Mouse (Mus musculus) midbrain, embryonic 13.5 days (tissue): Measurements from ENCODE around the gene Dedd2. TPM values are rescaled to one million over a fixed set of nuclear protein-coding genes. Genes with fewer than 3 reads are reported as not detected.

Source experiments
- ATAC-seq: fragments of 200-750 bp; cut with Nextera tagmentation; 2 replicates; pipeline ENCODE4 v1.8.0; 2017; ENCODE audit warnings: mild to moderate bottlenecking, moderate TSS enrichment, moderate library complexity
- H3K27ac ChIP-seq: fragments of 300-500 bp; sonication (generic); 2 replicates; pipeline ENCODE4 v1.5.1; 2015; ENCODE audit warnings: inconsistent platforms, mild to moderate bottlenecking, moderate library complexity
- H3K27me3 ChIP-seq: fragments of 300-500 bp; sonication (generic); 2 replicates; pipeline ENCODE4 v1.6.1; 2015; ENCODE audit warnings: mild to moderate bottlenecking, inconsistent platforms
- H3K36me3 ChIP-seq: fragments of 300-500 bp; sonication (generic); 2 replicates; pipeline ENCODE4 v1.6.1; 2015; ENCODE audit warnings: mild to moderate bottlenecking, inconsistent platforms
- H3K4me1 ChIP-seq: fragments of 300-500 bp; sonication (generic); replicated peaks from 2 replicates; pipeline ENCODE4 v1.6.1; 2015; ENCODE audit warnings: inconsistent platforms
- H3K4me2 ChIP-seq: fragments of 300-500 bp; sonication (generic); replicated peaks from 2 replicates; pipeline ENCODE4 v1.6.1; 2015; ENCODE audit warnings: moderate library complexity, mild to moderate bottlenecking, inconsistent platforms
- H3K4me3 ChIP-seq: fragments of 300-500 bp; sonication (generic); replicated peaks from 2 replicates; pipeline ENCODE4 v1.5.1; 2015; ENCODE audit warnings: mild to moderate bottlenecking, inconsistent platforms
- H3K9ac ChIP-seq: fragments of 300-500 bp; sonication (generic); replicated peaks from 2 replicates; pipeline ENCODE4 v1.6.1; 2015; ENCODE audit warnings: mild to moderate bottlenecking, inconsistent platforms
- H3K9me3 ChIP-seq: fragments of 300-500 bp; sonication (generic); 2 replicates; pipeline ENCODE4 v1.6.1; 2016; ENCODE audit warnings: mild to moderate bottlenecking, inconsistent platforms
- WGBS: fragments of 180-500 bp; shearing (Covaris S2); methylation state at CpG from one replicate; pipeline ENCODE4 v1.1.7; 2015; 5-methylcytosine and 5-hydroxymethylcytosine counted together
- microRNA-seq: library from miRNA; unstranded; fragments of <30 nt; microRNA quantifications from one replicate; pipeline ENCODE4, GENCODE M21; 2016
- polyA plus RNA-seq: library from polyadenylated mRNA; unstranded; fragments of >200 nt; fragmentation: Nextera tagmentation; extraction: Ambion mirVana; gene quantifications from 2 replicates; pipeline ENCODE4 v1.2.1, GENCODE M21; 2015

Dedd2 gene
- polyA plus RNA-seq, 1 experiment from 2014 or later = 13.3 TPM

DNA sequence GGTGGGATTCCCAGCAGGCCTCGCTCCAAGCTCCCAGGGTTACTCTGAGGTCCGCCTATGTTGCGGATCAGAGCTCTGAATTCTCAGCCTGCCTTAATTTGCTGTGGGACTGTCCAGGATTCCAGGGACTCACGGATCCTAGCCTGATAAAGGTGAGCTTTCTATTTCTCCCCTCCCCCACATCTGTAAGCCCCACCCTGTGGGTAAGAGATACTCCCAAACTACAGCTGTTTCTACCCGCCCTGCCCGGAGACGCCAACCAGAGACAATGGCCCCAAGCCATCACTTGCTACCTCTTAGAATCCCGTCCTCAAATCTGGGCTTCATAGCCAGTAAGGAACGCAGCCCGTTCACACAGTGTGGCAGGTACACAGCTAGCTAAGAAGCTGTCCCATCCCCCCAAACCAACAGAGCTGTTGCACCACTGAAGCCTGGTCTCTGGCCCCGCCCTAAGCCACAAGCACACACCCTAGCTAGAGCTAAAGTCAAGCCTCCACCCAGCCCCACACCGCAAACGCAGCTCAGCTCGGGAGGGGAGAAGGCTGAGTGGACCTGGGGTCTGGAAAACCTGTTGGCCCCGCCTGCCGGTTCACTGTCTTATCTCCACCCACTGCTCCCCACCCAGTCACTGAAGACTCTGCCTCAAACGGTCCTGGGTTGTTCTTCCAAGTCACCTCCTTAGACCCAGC, 64.8 kb downstream of the Dedd2 start:
- WGBS = 11% methylated on average over 17 of the region's 17 CpGs
- H3K4me2 ChIP-seq = peak overlapping the region; percentile 48
- H3K4me3 ChIP-seq = peak overlapping the region; percentile 8; the same call in 1 of the 2 replicates
- H3K36me3 ChIP-seq = 0 out of 2 replicates have a peak, but pooled peaks cover 3% of the 10 kb centered on the region
- H3K9ac ChIP-seq = peak overlapping the region; percentile 74
- no peaks in the 10 kb centered on the region for H3K9me3 ChIP-seq
- H3K27ac ChIP-seq = peak overlapping the region; percentile 96
- peaks cover 60% of the 10 kb centered on the region for H3K4me1 ChIP-seq
- ATAC-seq = no peak; the same call in 1 of the 2 replicates
- 0 out of 2 replicates have a peak, but pooled peaks cover 3% of the 10 kb centered on the region for H3K27me3 ChIP-seq

DNA sequence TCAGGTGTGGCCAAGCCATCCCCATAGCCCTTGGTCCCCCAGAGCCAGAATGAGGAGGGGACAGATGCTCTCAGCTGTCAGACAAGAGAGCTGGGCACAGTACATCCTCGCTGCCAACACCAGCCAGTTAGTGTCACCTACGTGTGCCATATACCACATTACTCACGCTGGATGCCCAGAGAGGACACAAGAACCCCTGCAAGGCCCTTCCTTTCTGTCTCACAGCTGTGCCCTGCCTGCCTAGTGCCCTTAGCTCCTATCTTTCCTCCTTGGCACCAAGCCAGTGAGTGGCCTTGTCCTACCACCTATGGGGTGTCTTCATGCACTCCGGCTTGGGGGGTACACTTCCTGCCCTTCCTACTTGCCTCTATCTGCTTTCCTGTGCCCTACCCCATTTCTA, 65.8 kb downstream of the Dedd2 start:
- ATAC-seq = no peak
- Histone ChIP-seq H3K9me3 (no peaks in the 10 kb centered on the region), H3K27me3 (0 out of 2 replicates have a peak, but pooled peaks cover 3% of the 10 kb centered on the region), H3K27ac (peak overlapping the region; percentile 96), H3K4me2 (peak overlapping the region; percentile 48), H3K4me3 (peak overlapping the region; percentile 33), H3K4me1 (peaks cover 70% of the 10 kb centered on the region), H3K9ac (peak overlapping the region; percentile 74), H3K36me3 (0 out of 2 replicates have a peak, but pooled peaks cover 3% of the 10 kb centered on the region)
- WGBS = 78% methylated on average over 4 of the region's 4 CpGs

DNA sequence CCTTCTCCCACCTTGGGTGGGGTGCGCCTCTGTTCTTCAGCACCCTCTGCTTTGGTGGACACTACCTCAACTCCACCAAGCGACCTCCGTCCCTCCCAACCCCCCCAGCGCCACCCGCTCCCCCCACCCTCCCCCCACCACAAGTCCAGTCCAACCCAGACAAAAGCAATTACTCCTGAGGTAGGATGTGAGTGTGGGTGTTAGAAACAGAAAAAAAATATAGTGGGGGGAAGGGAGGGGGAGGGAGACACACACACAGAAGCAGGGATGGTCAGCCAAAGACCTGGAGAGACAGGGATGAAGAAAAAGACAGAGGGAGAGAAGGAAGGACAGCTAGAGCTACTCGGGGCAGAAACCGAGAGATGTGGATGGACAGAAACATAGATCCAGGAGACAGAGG, 66.6 kb downstream of the Dedd2 start:
- ATAC-seq = no peak; the same call in 1 of the 2 replicates
- no peaks in the 10 kb centered on the region for H3K9me3 ChIP-seq
- WGBS = 39% methylated on average over 7 of the region's 7 CpGs
- H3K4me2 ChIP-seq = peak overlapping the region; percentile 48
- H3K36me3 ChIP-seq = 0 out of 2 replicates have a peak, but pooled peaks cover 3% of the 10 kb centered on the region
- H3K4me1 ChIP-seq = peaks cover 73% of the 10 kb centered on the region
- H3K27ac ChIP-seq = peak overlapping the region; percentile 96
- H3K9ac ChIP-seq = peak overlapping the region; percentile 74
- peak overlapping the region; percentile 33 for H3K4me3 ChIP-seq
- 0 out of 2 replicates have a peak, but pooled peaks cover 3% of the 10 kb centered on the region for H3K27me3 ChIP-seq

DNA sequence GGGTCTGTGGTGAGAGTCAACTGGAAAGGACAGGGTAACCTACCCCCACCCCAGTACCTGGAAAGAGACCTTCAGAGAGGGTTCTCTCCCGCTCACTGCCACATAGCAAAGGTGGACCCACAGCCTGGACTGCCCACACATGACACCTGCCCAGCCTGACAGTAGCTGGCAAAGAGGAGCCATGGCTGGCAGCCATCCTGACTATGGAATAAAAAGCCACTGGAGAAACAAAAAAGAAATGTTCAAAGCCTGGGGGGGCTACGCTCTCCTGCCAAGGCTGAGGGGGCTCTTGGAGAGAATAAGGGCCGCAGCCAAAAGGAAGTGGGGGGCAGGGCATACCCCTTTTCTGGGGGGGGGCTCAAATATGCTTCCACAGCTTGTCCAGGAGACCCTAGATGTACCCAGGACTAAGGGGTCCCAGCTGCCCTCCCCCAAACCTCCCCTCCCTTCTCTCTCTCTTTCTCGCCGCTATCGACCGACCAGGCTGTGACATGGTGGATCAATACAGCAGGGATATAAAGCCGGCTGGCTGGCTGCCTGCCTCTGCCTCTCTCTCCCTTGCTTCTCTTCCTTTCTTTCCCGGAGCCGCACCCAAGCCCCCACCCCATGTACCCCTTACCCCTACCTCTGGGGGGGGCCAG, 68.4 kb downstream of the Dedd2 start:
- peak overlapping the region; percentile 74 for H3K9ac ChIP-seq
- peak overlapping the region; percentile 48 for H3K4me2 ChIP-seq
- H3K4me1 ChIP-seq = peaks cover 73% of the 10 kb centered on the region
- no peaks in the 10 kb centered on the region for H3K9me3 ChIP-seq
- peak; percentile 27; the same call in 1 of the 2 replicates for ATAC-seq
- 16% methylated on average over 9 of the region's 10 CpGs for WGBS
- peak overlapping the region; percentile 96 for H3K27ac ChIP-seq
- no peaks in the 10 kb centered on the region for H3K27me3 ChIP-seq
- H3K4me3 ChIP-seq = peak overlapping the region; percentile 33
- no peaks in the 10 kb centered on the region for H3K36me3 ChIP-seq

DNA sequence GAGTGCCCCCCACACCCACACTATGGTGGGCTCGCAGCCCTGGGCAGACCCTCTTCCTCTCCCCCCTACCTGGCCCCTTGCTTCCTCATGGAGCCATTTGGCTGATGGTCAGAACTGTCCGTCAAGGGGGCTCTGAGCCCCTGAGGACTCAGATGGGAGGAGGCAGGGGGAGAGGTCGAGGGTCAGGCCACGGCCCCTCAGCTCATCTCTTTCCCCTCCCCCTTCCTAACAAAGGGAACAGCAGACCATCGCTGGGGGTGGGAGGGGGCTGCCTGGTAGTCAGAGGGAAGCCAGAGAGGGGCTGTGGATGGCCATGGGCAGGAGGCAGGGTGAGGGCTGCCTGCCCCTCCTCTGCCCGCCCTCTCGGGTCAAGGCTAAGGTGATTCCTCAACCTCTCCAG, 69.4 kb downstream of the Dedd2 start:
- peak; percentile 28; the same call in 1 of the 2 replicates for ATAC-seq
- peak overlapping the region; percentile 21 for H3K4me3 ChIP-seq
- H3K4me2 ChIP-seq = peak overlapping the region; percentile 48
- no peaks in the 10 kb centered on the region for H3K9me3 ChIP-seq
- H3K9ac ChIP-seq = peak overlapping the region; percentile 61
- H3K4me1 ChIP-seq = peaks cover 67% of the 10 kb centered on the region
- H3K27ac ChIP-seq = peak overlapping the region; percentile 96
- H3K36me3 ChIP-seq = no peaks in the 10 kb centered on the region
- no peaks in the 10 kb centered on the region for H3K27me3 ChIP-seq
- under 1% methylated on average over 7 of the region's 7 CpGs for WGBS

DNA sequence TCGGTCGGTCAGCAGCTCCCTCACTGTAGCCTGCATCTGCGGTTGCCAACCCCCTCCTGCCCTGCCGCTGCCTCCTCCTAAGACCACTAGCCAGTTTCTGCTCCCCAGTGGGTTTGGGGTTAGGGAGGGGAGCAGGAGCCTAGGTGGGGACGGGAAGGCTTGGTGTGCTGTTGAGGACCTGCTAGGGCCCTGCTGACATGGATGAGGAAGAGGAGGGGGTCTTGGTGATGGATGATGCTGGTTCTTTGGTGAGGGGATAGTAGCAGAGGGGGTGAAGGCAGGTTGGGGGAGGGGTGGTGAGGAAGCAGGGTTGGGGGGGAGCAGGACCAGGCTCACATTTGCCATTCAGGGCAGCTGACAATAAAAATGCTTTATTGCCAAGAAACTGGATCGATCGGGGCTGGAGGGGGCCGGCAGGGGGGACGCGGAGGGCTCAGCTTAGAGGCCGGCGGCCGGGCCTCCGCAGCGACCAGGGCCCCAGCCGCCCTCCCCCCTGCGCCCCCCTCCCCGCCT, 70.2 kb downstream of the Dedd2 start:
- Histone ChIP-seq H3K27me3 (no peaks in the 10 kb centered on the region), H3K9ac (peak overlapping the region; percentile 61), H3K4me3 (peak overlapping the region; percentile 21; the same call in 1 of the 2 replicates), H3K27ac (peak overlapping the region; percentile 96), H3K4me2 (peak overlapping the region; percentile 48), H3K9me3 (no peaks in the 10 kb centered on the region), H3K36me3 (no peaks in the 10 kb centered on the region), H3K4me1 (peaks cover 62% of the 10 kb centered on the region)
- peak; percentile 60 for ATAC-seq
- under 1% methylated on average over 16 of the region's 18 CpGs for WGBS

Small RNA genes within 50 kb of the gene (microRNA-seq; reads per million reads assigned to microRNA genes)
- not detected for gene Mir7048

Other genes starting within 250 kb of the Dedd2 start
- gene Rabac1, start 247.9 kb downstream of the Dedd2 start, polyA plus RNA-seq = 171 and 176 TPM in 2 replicates
- gene Atp1a3, start 214.7 kb downstream of the Dedd2 start, polyA plus RNA-seq = 189 and 195 TPM in 2 replicates
- gene Grik5, start 148.3 kb downstream of the Dedd2 start, polyA plus RNA-seq = 14.0 and 19.4 TPM in 2 replicates
- gene Zfp574, start 148.0 kb downstream of the Dedd2 start, polyA plus RNA-seq = 36.1 and 36.4 TPM in 2 replicates
- 56.2 and 62.0 TPM in 2 replicates for gene Pou2f2, start 40.9 kb downstream of the Dedd2 start, polyA plus RNA-seq
- 2.2 and 2.6 TPM in 2 replicates for gene Zfp526, start 810 bp upstream of the Dedd2 start, polyA plus RNA-seq
- 13.7 and 15.9 TPM in 2 replicates for gene Gsk3a, start 17.2 kb upstream of the Dedd2 start, polyA plus RNA-seq
- 4.4 and 5.7 TPM in 2 replicates for gene Erf, start 30.1 kb upstream of the Dedd2 start, polyA plus RNA-seq
- 37.6 and 44.2 TPM in 2 replicates for gene Cic, start 47.1 kb upstream of the Dedd2 start, polyA plus RNA-seq
- 665 and 668 TPM in 2 replicates for gene Pafah1b3, start 77.4 kb upstream of the Dedd2 start, polyA plus RNA-seq
- 2.1 and 3.1 TPM in 2 replicates for gene Prr19, start 80.8 kb upstream of the Dedd2 start, polyA plus RNA-seq
- gene Tmem145, start 85.5 kb upstream of the Dedd2 start, polyA plus RNA-seq = 41.1 and 47.1 TPM in 2 replicates
- 18.9 and 19.8 TPM in 2 replicates for gene Megf8, start 96.5 kb upstream of the Dedd2 start, polyA plus RNA-seq
- gene Cnfn, start 149.1 kb upstream of the Dedd2 start, polyA plus RNA-seq = 0.32 TPM in 1 of 2 replicates, not detected in the other
- 8.4 and 9.9 TPM in 2 replicates for gene Lipe, start 178.1 kb upstream of the Dedd2 start, polyA plus RNA-seq
- 0.51 and 0.73 TPM in 2 replicates for gene Cxcl17, start 192.3 kb upstream of the Dedd2 start, polyA plus RNA-seq